Mouse (Mus musculus) intestine, embryonic 16.5 days (tissue): ENCODE measurements around the gene Cfap44. TPM values are rescaled to one million over a fixed set of nuclear protein-coding genes. Genes with fewer than 3 reads are reported as not detected.

Experiments
- ATAC-seq: fragments of 200-750 bp; cut with Nextera tagmentation; 2 replicates; pipeline ENCODE4 v1.8.0; 2017; ENCODE audit warnings: moderate TSS enrichment, moderate library complexity
- H3K27ac ChIP-seq: fragments of 300-500 bp; sonication (generic); 2 replicates; pipeline ENCODE4 v1.5.1; 2014; ENCODE audit warnings: mild to moderate bottlenecking, low read length
- H3K27me3 ChIP-seq: fragments of 300-500 bp; sonication (generic); replicated peaks from 2 replicates; pipeline ENCODE4 v1.6.1; 2014; ENCODE audit warnings: low read length, control low read depth, mixed read lengths; ENCODE audit not compliant: control insufficient read depth, insufficient read depth
- H3K36me3 ChIP-seq: fragments of 300-500 bp; sonication (generic); 2 replicates; pipeline ENCODE4 v1.6.1; 2014; ENCODE audit warnings: low read length, control low read depth; ENCODE audit not compliant: control insufficient read depth, insufficient read depth
- H3K4me1 ChIP-seq: fragments of 300-500 bp; sonication (generic); 2 replicates; pipeline ENCODE4 v1.6.1; 2014; ENCODE audit warnings: low read length, control low read depth, mixed read lengths; ENCODE audit not compliant: control insufficient read depth, insufficient read depth
- H3K4me2 ChIP-seq: fragments of 300-500 bp; sonication (generic); 2 replicates; pipeline ENCODE4 v1.6.1; 2014; ENCODE audit warnings: low read depth, low read length, control low read depth
- H3K4me3 ChIP-seq: fragments of 300-500 bp; sonication (generic); 2 replicates; pipeline ENCODE4 v1.5.1; 2014; ENCODE audit warnings: mild to moderate bottlenecking, low read length
- H3K9ac ChIP-seq: fragments of 300-500 bp; sonication (generic); 2 replicates; pipeline ENCODE4 v1.6.1; 2014; ENCODE audit warnings: low read depth, low read length
- H3K9me3 ChIP-seq: fragments of 300-500 bp; sonication (generic); 2 replicates; pipeline ENCODE4 v1.6.1; 2016; ENCODE audit warnings: low read length, control low read depth; ENCODE audit not compliant: control insufficient read depth
- WGBS: fragments of 180-500 bp; shearing (Covaris S2); extraction: QIAGEN DNeasy Blood & Tissue Kit; methylation state at CpG from one replicate; pipeline ENCODE4 v1.1.7; 2014; 5-methylcytosine and 5-hydroxymethylcytosine counted together
- polyA plus RNA-seq: library from polyadenylated mRNA; unstranded; fragments of >200 nt; fragmentation: Nextera tagmentation; extraction: Ambion mirVana; gene quantifications from 2 replicates; pipeline ENCODE4 v1.2.1, GENCODE M21; 2015

Cfap44 gene
- polyA plus RNA-seq, 1 experiment from 2014 or later, result 0.10 TPM

DNA sequence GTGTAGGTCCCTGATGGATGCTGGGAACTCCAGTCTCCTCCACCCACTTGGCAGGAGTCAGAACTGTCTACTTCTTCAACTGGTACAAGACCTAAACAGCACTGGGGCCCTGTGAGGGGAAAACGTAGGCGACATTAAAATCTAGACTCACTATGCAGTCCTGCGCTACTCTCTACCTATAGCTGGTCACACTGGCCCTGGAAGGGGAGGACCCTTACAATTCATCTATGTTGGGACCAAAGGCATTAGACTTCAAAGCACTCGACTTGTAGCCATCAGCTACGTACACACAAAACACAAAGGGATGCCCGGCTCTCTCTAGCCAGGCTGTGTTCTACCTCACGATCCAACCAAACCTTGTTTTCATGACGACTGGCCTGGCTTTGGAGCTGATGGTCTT lies 91.1 kb downstream of the Cfap44 start:
- Histone ChIP-seq H3K4me1 (peaks cover 11% of the 10 kb centered on the region), H3K27ac (no peak overlapping the region), H3K27me3 (no peaks in the 10 kb centered on the region; the same call in 1 of the 2 replicates), H3K36me3 (no peaks in the 10 kb centered on the region), H3K4me2 (no peak overlapping the region), H3K9ac (no peak overlapping the region), H3K4me3 (no peak overlapping the region), H3K9me3 (no peaks in the 10 kb centered on the region)
- no peak for ATAC-seq
- 79% methylated on average over 8 of the region's 8 CpGs for WGBS

DNA sequence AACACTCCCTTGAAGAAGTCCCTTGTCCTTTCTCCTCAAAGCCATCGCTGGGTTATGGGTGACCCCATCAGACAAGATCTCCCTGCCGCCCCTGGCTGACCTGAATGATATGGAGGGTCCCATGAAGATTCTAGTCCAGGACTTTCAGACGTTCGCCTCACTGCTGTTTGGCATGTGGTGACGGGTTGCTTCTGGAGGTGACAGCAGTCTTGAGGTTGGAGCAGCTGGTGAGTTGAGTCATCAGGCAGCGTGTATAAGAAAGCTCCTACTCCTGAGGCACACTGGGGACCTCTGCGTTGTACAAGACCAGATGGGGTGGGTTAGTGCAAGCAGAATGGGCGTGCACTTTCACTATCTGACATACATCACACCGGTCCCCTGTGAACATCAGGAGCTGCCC lies 92.0 kb downstream of the Cfap44 start:
- no peak overlapping the region for H3K4me3 ChIP-seq
- no peaks in the 10 kb centered on the region for H3K9me3 ChIP-seq
- no peak overlapping the region for H3K27ac ChIP-seq
- H3K36me3 ChIP-seq, result no peaks in the 10 kb centered on the region
- WGBS, result 83% methylated on average over 9 of the region's 9 CpGs
- no peaks in the 10 kb centered on the region; the same call in 1 of the 2 replicates for H3K27me3 ChIP-seq
- H3K9ac ChIP-seq, result no peak overlapping the region
- H3K4me2 ChIP-seq, result no peak overlapping the region
- no peak for ATAC-seq
- H3K4me1 ChIP-seq, result peaks cover 7% of the 10 kb centered on the region

DNA sequence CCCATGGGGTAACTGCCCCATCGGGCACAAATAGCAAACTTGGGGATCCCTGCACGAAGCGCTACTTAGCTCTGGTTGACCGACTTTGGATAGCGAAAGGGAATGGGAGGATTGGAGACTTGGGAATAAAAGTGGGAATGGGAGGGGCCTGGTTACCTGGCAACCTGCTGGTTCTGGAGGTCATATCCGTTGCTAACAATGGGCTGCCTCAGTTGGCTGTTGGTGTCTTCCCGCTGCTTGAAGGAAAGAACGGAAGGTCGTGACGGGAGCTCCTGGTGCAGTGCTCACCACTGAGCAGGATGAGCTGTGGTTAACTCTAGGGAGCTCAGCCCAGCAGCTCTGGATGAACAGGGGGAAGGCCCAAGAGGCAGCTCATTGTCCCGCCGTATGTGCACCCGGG lies 92.6 kb downstream of the Cfap44 start:
- WGBS, result 86% methylated on average over 13 of the region's 13 CpGs
- peaks cover 3% of the 10 kb centered on the region; the same call in 1 of the 2 replicates for H3K4me1 ChIP-seq
- H3K9ac ChIP-seq, result no peak overlapping the region
- no peak overlapping the region for H3K4me3 ChIP-seq
- no peak for ATAC-seq
- no peak overlapping the region for H3K27ac ChIP-seq
- no peaks in the 10 kb centered on the region; the same call in 1 of the 2 replicates for H3K27me3 ChIP-seq
- H3K4me2 ChIP-seq, result no peak overlapping the region
- no peaks in the 10 kb centered on the region for H3K36me3 ChIP-seq
- H3K9me3 ChIP-seq, result no peaks in the 10 kb centered on the region

DNA sequence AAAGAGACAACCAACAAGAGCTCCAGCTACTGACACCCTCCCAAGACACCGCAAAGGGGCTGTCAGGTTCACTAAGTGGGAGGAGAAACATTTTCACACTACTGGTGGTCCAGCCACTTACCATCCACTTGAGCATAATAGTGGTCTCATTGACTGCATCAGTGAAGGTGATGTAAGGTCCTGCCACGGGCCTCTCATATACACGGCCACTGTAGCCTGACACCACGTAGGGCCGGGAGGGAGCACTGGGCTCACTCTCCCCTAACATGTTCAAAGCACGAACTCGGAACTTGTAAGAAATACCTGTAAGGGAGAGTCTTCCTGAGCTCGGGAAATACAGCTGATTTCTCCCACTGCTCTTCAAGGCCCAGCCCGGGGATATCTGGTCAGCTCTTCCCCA lies 96.5 kb downstream of the Cfap44 start:
- Histone ChIP-seq H3K9me3 (no peaks in the 10 kb centered on the region), H3K4me1 (no peaks in the 10 kb centered on the region), H3K27ac (no peak overlapping the region), H3K9ac (no peak overlapping the region), H3K4me2 (no peak overlapping the region), H3K36me3 (no peaks in the 10 kb centered on the region), H3K4me3 (no peak overlapping the region), H3K27me3 (no peaks in the 10 kb centered on the region)
- no peak for ATAC-seq
- WGBS, result 90% methylated on average over 9 of the region's 9 CpGs

DNA sequence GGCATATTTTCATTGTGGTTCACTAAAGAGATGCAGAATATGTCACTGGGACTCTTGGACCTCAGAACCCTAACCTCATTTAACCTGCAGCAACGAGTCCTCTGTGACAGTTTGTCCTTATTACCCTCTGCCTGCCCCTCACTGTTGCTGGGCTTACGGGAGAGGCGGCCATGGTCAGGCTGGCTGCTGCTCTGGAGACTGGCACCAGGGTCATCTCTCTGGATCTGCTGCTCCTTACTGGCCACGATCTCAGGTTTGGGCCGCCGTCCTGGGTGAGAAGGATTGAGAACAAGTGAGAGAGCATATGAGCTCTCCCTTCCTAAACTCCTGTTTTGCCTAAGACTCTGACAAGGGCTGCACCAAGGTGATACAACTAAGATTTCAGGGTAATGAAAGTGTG lies 97.6 kb downstream of the Cfap44 start:
- Histone ChIP-seq H3K4me1 (no peaks in the 10 kb centered on the region), H3K36me3 (no peaks in the 10 kb centered on the region), H3K27ac (no peak overlapping the region), H3K27me3 (no peaks in the 10 kb centered on the region), H3K9me3 (no peaks in the 10 kb centered on the region), H3K4me3 (no peak overlapping the region), H3K9ac (no peak overlapping the region), H3K4me2 (no peak overlapping the region)
- 92% methylated on average over 6 of the region's 6 CpGs for WGBS
- no peak for ATAC-seq

DNA sequence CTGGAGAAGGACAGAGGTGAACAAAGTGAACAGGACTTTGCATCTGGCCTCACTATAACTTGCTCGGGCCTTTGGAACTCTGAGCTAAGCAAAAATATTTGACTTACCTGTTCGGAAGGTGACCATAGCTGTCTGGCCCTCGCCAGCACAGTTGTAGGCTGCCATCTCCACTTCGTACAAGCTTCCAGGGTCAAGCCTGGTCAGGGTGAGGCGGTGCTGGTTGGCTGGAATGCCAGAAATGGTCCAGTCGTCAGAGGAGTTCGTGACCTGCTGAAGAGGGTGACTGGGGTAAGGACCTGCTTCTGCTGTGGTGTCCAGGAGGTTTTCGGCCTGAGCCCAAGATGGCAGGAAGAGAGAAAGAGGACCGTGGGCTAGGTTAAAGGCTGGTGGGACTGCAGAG lies 98.1 kb downstream of the Cfap44 start:
- no peak overlapping the region for H3K9ac ChIP-seq
- no peak for ATAC-seq
- 80% methylated on average over 9 of the region's 9 CpGs for WGBS
- no peaks in the 10 kb centered on the region for H3K4me1 ChIP-seq
- H3K9me3 ChIP-seq, result no peaks in the 10 kb centered on the region
- no peaks in the 10 kb centered on the region for H3K27me3 ChIP-seq
- H3K36me3 ChIP-seq, result no peaks in the 10 kb centered on the region
- H3K4me2 ChIP-seq, result no peak overlapping the region
- H3K4me3 ChIP-seq, result no peak overlapping the region
- no peak overlapping the region for H3K27ac ChIP-seq

DNA sequence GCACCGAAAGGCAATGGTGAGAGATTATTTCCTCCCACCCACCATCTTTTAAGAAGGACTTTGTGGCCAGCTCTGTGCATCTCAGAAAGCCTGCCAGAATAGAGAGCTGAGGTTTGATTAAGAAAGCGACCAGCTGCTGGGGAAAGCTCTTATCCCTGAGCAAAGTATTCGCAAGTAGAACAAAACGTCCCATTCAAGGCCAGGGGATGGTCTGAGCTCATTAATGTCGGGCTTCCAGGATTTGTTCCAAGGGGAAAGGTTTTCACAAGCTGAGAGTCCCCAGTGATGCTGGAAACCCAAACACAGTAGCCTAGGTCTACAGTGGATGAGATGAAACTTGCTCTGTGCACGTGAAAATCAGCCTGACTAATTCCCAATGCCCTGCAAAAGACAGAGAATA lies 99.3 kb downstream of the Cfap44 start:
- no peak overlapping the region for H3K9ac ChIP-seq
- H3K4me1 ChIP-seq, result no peaks in the 10 kb centered on the region
- no peaks in the 10 kb centered on the region for H3K27me3 ChIP-seq
- H3K9me3 ChIP-seq, result no peaks in the 10 kb centered on the region
- H3K27ac ChIP-seq, result no peak overlapping the region
- H3K36me3 ChIP-seq, result peaks cover 3% of the 10 kb centered on the region; the same call in 1 of the 2 replicates
- no peak for ATAC-seq
- H3K4me3 ChIP-seq, result no peak overlapping the region
- WGBS, result 40% methylated on average over 6 of the region's 6 CpGs
- H3K4me2 ChIP-seq, result no peak overlapping the region

DNA sequence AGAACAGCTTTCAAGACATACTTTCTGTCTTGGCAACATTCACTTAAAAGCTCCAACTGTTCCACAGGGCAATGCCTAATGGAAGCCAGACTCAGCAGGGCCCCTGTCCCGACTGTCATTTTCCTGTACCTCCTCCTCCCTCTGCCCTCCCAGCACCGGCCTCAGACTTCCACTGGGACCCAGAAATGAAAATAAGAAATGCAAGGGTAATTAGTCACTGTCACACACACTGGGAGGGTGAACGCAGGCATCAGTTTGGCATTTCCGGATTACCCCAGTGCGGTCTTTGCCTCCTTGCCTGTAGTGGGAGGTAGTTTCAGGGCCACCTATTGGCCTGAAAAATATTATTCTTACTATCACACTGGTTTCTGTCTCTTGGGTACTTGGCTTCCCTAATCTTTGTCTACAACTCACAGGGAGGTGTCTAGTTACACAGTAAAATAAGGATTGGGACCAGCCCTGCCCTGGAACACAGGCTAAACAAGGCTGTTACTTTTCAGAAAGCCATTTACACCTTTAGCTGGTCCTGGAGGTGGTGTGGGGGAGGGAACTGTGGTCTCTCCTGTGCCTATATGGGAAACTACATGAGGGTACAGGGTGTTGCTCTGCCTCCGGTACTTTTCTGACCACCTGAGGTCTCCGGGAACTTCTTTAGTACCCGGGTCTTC lies 100.0 kb downstream of the Cfap44 start:
- Histone ChIP-seq H3K9me3 (no peaks in the 10 kb centered on the region), H3K4me2 (no peak overlapping the region), H3K9ac (no peak overlapping the region), H3K4me1 (no peaks in the 10 kb centered on the region), H3K27me3 (no peaks in the 10 kb centered on the region), H3K4me3 (no peak overlapping the region), H3K36me3 (peaks cover 3% of the 10 kb centered on the region; the same call in 1 of the 2 replicates), H3K27ac (no peak overlapping the region)
- 46% methylated on average over 8 of the region's 8 CpGs for WGBS
- no peak for ATAC-seq

DNA sequence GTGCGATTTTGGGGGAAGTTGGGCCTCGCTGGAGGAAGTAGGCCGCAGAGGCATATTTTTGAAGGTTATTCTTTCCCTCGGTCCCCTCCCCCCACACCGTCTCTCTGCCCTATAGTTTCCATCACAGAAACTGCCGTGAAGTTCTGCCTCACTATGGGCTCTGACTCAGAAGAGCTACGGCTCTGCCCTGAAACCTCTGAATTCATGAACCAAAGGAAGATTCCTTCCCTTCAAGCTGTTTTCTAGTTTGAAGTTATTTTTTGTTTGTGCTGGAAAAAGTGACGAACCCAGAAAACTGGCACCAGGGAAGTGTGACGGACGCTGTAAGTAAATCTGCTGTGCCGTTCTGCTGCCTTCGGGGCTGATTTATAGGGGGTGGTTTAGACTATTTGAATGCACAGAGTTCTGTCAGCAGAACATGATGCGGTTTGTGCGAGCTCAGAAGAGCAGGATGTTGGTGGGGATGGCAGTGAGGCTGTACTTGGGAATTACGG lies 102.4 kb downstream of the Cfap44 start:
- Histone ChIP-seq H3K9ac (no peak overlapping the region), H3K4me1 (no peaks in the 10 kb centered on the region), H3K36me3 (peaks cover 9% of the 10 kb centered on the region), H3K9me3 (no peaks in the 10 kb centered on the region), H3K27ac (no peak overlapping the region), H3K27me3 (no peaks in the 10 kb centered on the region), H3K4me2 (no peak overlapping the region), H3K4me3 (no peak overlapping the region)
- ATAC-seq, result no peak
- 77% methylated on average over 15 of the region's 15 CpGs for WGBS

DNA sequence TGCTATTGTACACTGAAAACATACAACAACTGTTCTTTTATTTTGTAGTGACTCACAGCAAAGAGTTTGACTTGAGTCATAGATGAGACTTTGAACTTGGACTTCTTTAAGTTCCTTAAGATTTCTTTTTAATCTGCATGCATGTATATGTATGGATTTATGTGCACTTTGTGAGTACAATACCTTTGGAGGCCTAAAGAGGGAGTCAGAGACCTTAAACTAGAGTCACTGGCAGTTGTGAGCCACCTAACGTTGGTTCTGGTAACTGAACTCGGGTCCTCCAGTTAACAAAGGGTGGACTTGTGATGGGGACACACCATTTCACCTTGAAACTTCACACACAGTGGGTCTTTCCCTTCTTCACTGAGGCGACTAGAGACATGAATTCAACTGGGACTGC lies 103.9 kb downstream of the Cfap44 start:
- H3K4me2 ChIP-seq, result no peak overlapping the region
- ATAC-seq, result no peak
- H3K4me3 ChIP-seq, result no peak overlapping the region
- 0 out of 2 replicates have a peak, but pooled peaks cover 3% of the 10 kb centered on the region for H3K4me1 ChIP-seq
- H3K9ac ChIP-seq, result no peak overlapping the region
- no peaks in the 10 kb centered on the region for H3K27me3 ChIP-seq
- H3K27ac ChIP-seq, result no peak overlapping the region
- no peaks in the 10 kb centered on the region for H3K9me3 ChIP-seq
- H3K36me3 ChIP-seq, result peaks cover 9% of the 10 kb centered on the region
- 93% methylated on average over 3 of the region's 3 CpGs for WGBS
